Mouse (Mus musculus) C2C12 (cell line): ENCODE data around the gene Rab5c. TPM values are rescaled to one million over a fixed set of nuclear protein-coding genes. Genes with fewer than 3 reads are reported as not detected.

Experiments used
- H3K27me3 ChIP-seq: one replicate; pipeline ENCODE4 v1.6.1; 2011; ENCODE audit not compliant: control insufficient read depth, insufficient read depth, insufficient read length
- H3K36me3 ChIP-seq: one replicate; pipeline ENCODE4 v1.6.1; 2011; ENCODE audit not compliant: control insufficient read depth, insufficient read depth
- H3K4me3 ChIP-seq: one replicate; pipeline ENCODE4 v1.5.1; 2011; ENCODE audit warnings: mild to moderate bottlenecking, control low read depth; ENCODE audit not compliant: poor library complexity, insufficient read depth, severe bottlenecking
- H3K79me2 ChIP-seq: one replicate; pipeline ENCODE4 v1.6.1; 2011; ENCODE audit not compliant: control insufficient read depth, insufficient read depth
- H3K79me3 ChIP-seq: one replicate; pipeline ENCODE4 v1.6.1; 2011; ENCODE audit warnings: low read depth, control low read depth
- H3ac ChIP-seq: one replicate; pipeline ENCODE3; 2011; ENCODE audit warnings: low read depth; ENCODE audit not compliant: control insufficient read depth, insufficient read length
- CEBPB ChIP-seq: IDR thresholded peaks from one replicate; pipeline ENCODE4 v1.6.1; 2011; ENCODE audit warnings: low read depth, mild to moderate bottlenecking, control low read depth, moderate library complexity
- CTCF ChIP-seq: IDR thresholded peaks from one replicate; pipeline ENCODE4 v1.5.1; 2011; ENCODE audit not compliant: control insufficient read depth, insufficient read depth, insufficient read length
- FOSL1 ChIP-seq: IDR thresholded peaks from one replicate; pipeline ENCODE4 v1.8.0; 2011; ENCODE audit warnings: mild to moderate bottlenecking, low read length; ENCODE audit not compliant: poor library complexity, insufficient read depth, severe bottlenecking
- MAX ChIP-seq: IDR thresholded peaks from one replicate; pipeline ENCODE4 v1.6.1; 2011; ENCODE audit warnings: mild to moderate bottlenecking, control low read depth
- MYOD1 ChIP-seq: IDR thresholded peaks from one replicate; pipeline ENCODE4 v1.6.1; 2011; ENCODE audit warnings: low read depth; ENCODE audit not compliant: control insufficient read depth, insufficient read length
- MYOG ChIP-seq: IDR thresholded peaks from one replicate; pipeline ENCODE4 v1.6.1; 2011; ENCODE audit not compliant: control insufficient read depth, insufficient read length; ENCODE audit errors: extremely low read depth
- USF1 ChIP-seq: IDR thresholded peaks from one replicate; pipeline ENCODE4 v1.6.1; 2011; ENCODE audit warnings: low read depth, mild to moderate bottlenecking, control low read depth, moderate library complexity
- polyA plus RNA-seq: library from polyadenylated mRNA; unstranded; fragments of >200 nt; fragmentation: generic; extraction: Trizol; gene quantifications from one replicate; pipeline ENCODE4 v1.2.1, GENCODE M21; 2012; ENCODE audit warnings: missing spikeins

Rab5c gene
- polyA plus RNA-seq, 1 experiment = 136 TPM

DNA sequence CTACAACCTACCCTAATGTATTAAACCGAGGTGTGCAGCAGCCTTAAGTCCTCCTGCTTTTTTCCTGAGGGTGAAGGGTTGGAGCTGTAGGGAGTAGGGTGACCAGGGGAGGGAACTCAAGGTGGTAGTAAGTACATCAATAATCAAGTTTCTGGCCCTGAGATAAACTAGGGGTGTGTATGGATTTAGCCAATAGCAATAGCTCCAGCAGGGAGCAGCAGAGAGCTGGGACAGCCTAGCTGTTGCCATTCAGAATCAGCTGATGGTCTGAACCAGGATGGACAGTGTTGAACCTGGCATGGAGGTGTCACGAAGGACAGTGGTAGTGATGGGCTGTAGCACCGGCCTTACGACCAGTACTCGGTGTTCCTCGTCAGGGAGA lies 23.5 kb downstream of the Rab5c start:
- TF ChIP-seq CTCF (peak; percentile 52), CEBPB (no peak)
- Histone ChIP-seq H3K27me3 (no peaks in the 10 kb centered on the region), H3K79me3 (peaks cover 6% of the 10 kb centered on the region), H3K79me2 (peaks cover 24% of the 10 kb centered on the region), H3ac (no peak overlapping the region), H3K4me3 (no peak overlapping the region), H3K36me3 (peaks cover 64% of the 10 kb centered on the region)

DNA sequence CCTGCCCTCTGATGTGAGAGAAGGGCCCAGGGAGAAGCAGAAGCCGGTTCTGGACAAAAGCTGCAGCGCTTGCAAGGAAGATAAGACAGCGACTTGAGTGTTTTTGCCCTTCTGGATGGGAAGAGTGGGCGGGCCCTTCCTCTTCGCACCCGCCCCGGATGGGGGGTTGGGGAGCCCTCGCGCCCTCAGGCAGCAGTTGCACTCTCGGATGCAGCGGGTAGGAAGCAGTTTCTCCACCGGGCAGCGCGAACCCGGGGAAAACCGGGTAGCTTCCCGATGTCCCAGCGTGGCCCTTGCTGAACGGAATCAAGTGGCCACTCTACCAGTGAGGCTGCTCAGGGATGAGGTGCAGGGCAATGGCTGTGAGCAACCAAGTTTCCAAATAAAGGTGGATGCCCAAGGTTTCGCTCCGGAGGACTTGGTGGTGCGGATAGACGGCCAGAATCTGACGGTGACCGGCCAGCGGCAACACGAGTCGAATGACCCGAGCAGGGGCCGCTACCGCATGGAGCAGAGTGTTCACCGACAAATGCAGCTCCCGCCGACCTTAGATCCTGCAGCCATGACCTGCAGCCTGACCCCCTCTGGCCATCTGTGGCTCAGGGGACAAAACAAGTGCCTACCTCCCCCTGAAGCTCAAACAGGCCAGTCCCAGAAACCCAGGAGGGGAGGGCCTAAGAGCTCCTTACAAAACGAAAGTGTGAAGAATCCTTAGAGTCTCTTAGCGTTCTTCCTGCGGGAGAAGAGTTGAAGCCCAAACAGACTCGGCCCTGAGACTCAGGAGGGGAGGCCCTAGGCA lies 24.1 kb downstream of the Rab5c start, which contains the start of gene Hspb9:
Gene Hspb9, plus strand, starts transcription at position 116 of the 799 bp plus-strand sequence.
- H3ac ChIP-seq = no peak within 1 kb of the TSS
- no peak for TF ChIP-seq USF1
- TF ChIP-seq FOSL1 = no peak
- peaks cover 9% of the 10 kb centered on the region for H3K79me3 ChIP-seq
- peaks cover 64% of the 10 kb centered on the region for H3K36me3 ChIP-seq
- no peaks in the 10 kb centered on the region for H3K27me3 ChIP-seq
- H3K79me2 ChIP-seq = peaks cover 18% of the 10 kb centered on the region
- no peak within 1 kb of the TSS for H3K4me3 ChIP-seq

- Histone ChIP-seq H3K4me3 (no peak overlapping the region), H3K79me3 (peaks cover 9% of the 10 kb centered on the region), H3K27me3 (no peaks in the 10 kb centered on the region), H3K36me3 (peaks cover 66% of the 10 kb centered on the region), H3K79me2 (peaks cover 18% of the 10 kb centered on the region), H3ac (no peak overlapping the region)
- no peak for TF ChIP-seq MAX
- TF ChIP-seq MYOD1 = no peak
- no peak for TF ChIP-seq MYOG
- TF ChIP-seq FOSL1 = no peak
- no peak for TF ChIP-seq CEBPB
- TF ChIP-seq CTCF = no peak
- TF ChIP-seq USF1 = no peak
Measured at GRCm38 (mm10) chr11:100713174-100713573, 24.8 kb downstream of the Rab5c start.

GRCm38 (mm10) chr11:100711783-100712615 lies 26.0 kb downstream of the Rab5c start, which contains the start of gene Kat2a:
TSS of gene Kat2a (minus strand) at chr11:100712465.
- H3ac ChIP-seq = peak within 1 kb of the TSS; percentile 82
- H3K36me3 ChIP-seq = peaks cover 65% of the 10 kb centered on the region
- H3K27me3 ChIP-seq = no peaks in the 10 kb centered on the region
- H3K4me3 ChIP-seq = peak within 1 kb of the TSS; percentile 94
- H3K79me2 ChIP-seq = peaks cover 18% of the 10 kb centered on the region
- H3K79me3 ChIP-seq = peaks cover 9% of the 10 kb centered on the region
- TF ChIP-seq MAX (peak; percentile 93), USF1 (no peak), MYOD1 (no peak)

DNA sequence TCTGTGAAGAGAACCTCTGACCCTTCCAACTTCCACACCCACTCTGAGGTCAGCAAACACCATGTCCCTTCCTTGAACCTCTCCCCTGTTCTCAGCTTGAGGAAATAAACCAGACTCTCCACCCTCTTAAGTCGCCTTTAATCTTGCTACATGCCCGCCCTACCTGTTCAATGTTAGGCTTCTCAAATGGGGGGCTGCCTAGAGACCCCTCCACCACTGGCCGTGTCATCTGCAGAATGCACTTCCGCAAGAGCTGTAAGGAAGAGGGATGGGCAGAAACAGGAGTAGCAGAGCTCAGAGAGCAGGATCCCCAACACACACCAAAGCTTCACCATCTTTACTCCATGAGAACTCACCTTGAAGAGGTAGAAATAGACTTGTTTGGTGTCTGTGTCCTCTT lies 27.0 kb downstream of the Rab5c start:
- Histone ChIP-seq H3K27me3 (no peaks in the 10 kb centered on the region), H3ac (no peak overlapping the region), H3K79me3 (peaks cover 9% of the 10 kb centered on the region), H3K36me3 (peaks cover 66% of the 10 kb centered on the region), H3K4me3 (no peak overlapping the region), H3K79me2 (peaks cover 18% of the 10 kb centered on the region)
- no peak for TF ChIP-seq MYOD1

DNA sequence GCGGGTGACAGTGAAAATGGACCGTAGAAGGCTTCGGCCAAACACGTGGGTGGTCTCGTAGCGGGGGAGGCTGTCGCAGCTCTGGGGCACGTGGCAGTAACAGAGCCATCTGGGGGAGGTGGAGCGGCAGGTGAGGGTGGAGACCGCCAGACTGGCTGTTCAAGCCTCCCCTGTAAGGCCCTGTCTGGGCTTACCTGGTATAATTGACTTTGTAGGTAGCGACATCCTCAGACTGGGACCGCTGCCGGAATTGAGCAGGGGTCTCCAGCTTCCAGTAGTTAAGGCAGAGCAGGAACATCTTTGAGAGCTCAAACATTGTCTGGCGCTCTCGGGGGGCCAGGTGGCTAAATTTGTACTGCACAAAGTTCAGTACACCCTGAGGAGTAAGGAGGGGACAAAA lies 27.5 kb downstream of the Rab5c start:
- peaks cover 18% of the 10 kb centered on the region for H3K79me2 ChIP-seq
- H3K27me3 ChIP-seq = no peaks in the 10 kb centered on the region
- no peak for TF ChIP-seq MAX
- TF ChIP-seq CEBPB = no peak
- no peak for TF ChIP-seq FOSL1
- no peak for TF ChIP-seq CTCF
- no peak for TF ChIP-seq MYOD1
- no peak for TF ChIP-seq MYOG
- TF ChIP-seq USF1 = no peak
- H3K79me3 ChIP-seq = peaks cover 9% of the 10 kb centered on the region
- H3K4me3 ChIP-seq = no peak overlapping the region
- H3ac ChIP-seq = no peak overlapping the region
- H3K36me3 ChIP-seq = peaks cover 69% of the 10 kb centered on the region
